Mouse (Mus musculus) adrenal gland, postnatal 4 days (tissue): ENCODE results near the gene Gm10230. TPM values are rescaled to one million over a fixed set of nuclear protein-coding genes. Genes with fewer than 3 reads are reported as not detected.
"Not testable (repeated sequence)": the region's sequence is repeated elsewhere in the genome, so short reads cannot be mapped to it uniquely, and the experiment has no call there.

ENCODE experiments used
- DNase-seq, 2 experiments: peaks; one replicate each; pipeline ENCODE4 v3.0.0; 2021 to 2022; ENCODE audit warnings: low spot score in 2 of 2, mixed read lengths in 2 of 2
- long read RNA-seq, 2 experiments: library from polyadenylated mRNA; stranded (forward); transcript quantifications; one replicate each; pipeline ENCODE4 v2.0.0; 2021
- microRNA-seq: library from miRNA; unstranded; fragments of <30 nt; microRNA quantifications from one replicate; pipeline ENCODE4 v1.2.0, GENCODE M21; 2021
- total RNA-seq, 2 experiments: library from RNA; stranded (reverse); gene quantifications; 2 replicates each; pipeline ENCODE4 v1.2.3; 2021

Gm10230 gene
- total RNA-seq = not detected
- long read RNA-seq, experiment 1 = 0 reads
- long read RNA-seq, experiment 2 = 0 reads

DNA sequence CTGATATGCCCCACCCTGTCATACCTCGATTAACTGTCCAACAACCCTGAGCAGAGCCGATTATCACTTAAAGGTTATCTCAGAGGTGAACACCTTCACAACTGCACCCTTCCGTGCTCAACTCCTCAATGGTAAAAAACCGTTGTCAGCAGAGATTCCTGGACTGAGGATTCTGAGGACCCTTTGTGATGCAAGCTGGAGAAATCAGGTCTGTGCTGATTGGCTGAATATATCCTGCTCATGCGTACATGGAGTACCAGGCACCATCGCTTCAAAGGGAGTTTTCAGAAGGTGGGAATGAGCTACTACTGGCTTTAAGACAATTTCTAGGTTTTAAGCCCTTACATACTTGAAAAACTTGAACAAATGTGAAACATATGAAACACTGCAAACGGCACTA lies at the start of gene Gm10230:
Gene Gm10230, minus strand, starts transcription at position 101 of the 400 bp plus-strand sequence.
- not testable (repeated sequence) for DNase-seq

Small RNA genes lying within 50 kb of the gene (microRNA-seq; reads per million reads assigned to microRNA genes)
- not detected for gene Gm44452
